Mouse (Mus musculus) lung, postnatal 25 days (tissue): ENCODE measurements at regions not wholly inside any gene's neighbourhood (a gene's known extent, or its start where the extent isn't known, plus 50 kb on each side); places are given as distances from the start of the nearest gene placed in this dataset.

Experiments used
- DNase-seq: peaks from one replicate; pipeline ENCODE4 v3.0.0; 2022; ENCODE audit warnings: low spot score

DNA sequence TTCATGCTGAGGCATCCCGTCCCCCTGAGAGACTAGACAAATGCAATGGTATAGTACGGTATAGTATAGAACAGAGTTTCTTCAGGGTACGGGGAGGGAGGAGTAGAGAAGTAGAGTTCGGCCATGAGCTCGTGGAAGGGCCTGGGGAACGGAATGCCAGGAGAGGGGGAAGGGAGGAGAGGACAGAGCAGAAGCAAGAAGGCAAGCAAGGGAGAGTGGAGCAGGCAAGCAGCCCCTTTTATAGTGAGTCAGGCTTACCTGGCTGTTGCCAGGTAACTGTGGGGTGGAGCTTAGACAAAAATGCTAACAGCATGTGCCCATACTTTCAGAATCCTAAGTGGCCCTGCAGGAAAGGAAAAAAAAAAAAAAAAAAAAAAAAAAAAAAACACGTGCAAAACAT, 174.7 kb upstream of the Dapk1 start:
- DNase-seq, result peak; percentile 8

DNA sequence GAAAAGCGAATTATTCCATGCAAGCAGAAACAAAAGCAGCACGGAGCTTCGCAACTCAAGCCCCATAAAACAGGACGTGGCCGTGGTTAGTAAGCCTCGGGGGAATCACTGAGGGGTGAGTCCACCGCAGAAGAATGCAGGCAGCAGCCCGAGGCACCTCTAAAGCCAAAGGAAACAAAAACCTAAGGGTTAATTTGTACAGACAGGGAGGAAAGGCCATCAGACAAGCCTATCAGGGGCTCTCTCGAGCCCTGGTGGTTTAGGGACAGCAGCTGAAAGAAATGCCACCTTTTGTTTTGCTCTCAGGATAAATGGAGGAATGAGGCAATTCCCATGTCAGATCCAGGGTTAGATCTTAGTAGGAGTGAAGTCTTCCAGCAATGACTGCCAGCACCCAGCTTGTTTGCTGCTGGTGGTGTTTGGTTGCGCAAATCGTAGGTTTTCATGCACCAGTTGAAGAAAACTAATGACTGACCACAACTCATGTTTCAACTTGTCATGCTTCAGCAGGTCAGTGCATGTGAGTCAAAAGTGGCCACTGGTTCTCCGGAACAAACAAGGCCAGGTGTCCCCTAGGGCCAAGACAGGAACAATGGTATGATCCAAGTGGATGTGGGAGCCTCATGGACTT, 173.9 kb upstream of the Dapk1 start:
- no peak for DNase-seq

DNA sequence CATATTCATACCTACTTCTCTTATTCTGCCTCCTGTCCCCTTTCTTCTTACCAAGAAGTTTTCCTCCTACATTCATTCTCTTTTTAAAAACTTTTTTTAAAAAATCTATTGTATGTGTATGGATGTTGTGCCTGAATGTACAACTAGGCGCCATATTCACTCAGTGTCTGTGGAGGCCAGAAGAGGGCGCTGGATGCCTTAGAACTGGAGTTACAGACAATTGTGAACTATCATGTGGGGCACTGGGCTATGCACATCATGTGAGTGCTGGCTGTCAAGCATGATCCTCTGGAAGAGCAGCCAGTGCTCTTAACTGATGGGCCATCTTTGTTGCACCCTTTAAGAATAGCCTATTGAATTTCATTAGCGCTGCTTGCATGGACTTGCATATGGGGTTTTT, 172.6 kb upstream of the Dapk1 start:
- no peak for DNase-seq

- DNase-seq, result no peak
Measured at GRCm38 (mm10) chr13:60431412-60431811, 170.3 kb upstream of the Dapk1 start.

GRCm38 (mm10) chr13:60434221-60435210, 167.2 kb upstream of the Dapk1 start:
- no peak for DNase-seq

DNA sequence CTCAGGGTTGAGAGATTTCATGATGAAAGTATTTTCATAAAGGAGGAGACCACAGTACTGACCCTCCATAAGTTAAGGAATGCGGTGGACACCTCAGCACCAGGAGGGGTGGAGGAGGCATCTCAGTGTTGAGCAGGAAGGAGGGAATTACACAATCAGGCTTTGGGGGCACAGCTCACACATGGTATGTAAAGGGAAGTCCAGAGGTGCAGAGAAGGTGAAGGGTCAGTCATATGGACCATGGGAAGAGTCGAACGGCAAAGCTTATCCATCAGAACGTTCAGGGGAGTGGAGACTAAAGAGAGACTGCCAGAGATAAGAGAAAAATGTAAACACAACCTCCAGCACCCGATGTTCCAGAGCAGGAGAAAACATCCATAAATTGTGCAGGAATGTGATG, 166.4 kb upstream of the Dapk1 start:
- no peak for DNase-seq

DNA sequence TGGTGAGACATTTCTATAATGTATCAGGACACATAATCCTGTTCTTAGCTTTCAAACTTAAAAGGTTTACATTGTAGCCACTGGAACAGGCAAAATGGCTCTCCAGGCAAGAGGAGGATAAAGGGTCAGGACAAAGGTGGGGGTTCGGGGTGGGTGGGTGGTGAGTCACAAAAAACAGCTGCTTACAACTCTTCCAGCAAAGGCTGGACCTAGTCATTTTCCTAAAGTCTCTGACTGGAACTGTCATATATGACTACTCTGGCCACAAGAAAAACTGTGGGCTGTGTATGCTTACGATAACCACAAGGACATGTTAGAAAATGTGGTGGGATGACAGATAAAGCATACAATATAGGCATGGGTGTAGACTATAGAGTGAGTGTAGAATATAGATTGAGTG, 163.6 kb upstream of the Dapk1 start:
- no peak for DNase-seq

DNA sequence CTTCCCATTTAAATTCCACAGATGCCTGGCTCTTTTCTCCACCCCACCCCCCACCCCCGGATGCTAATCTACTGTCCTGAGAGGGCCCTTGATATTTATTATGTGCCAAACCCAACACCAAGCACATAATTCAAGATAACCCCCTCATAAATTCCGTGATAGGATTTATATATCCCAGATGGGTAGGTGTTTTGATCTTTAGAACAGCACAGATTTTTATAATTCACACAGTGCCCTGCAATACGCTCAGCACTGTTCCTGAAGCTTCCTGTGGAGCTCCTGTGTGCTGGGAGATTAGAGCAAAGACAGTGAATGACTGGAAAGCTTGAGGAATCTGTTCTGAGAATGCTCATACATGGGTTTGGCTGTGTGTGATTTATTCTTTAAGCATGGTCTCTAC, 161.2 kb upstream of the Dapk1 start:
- DNase-seq, result no peak

DNA sequence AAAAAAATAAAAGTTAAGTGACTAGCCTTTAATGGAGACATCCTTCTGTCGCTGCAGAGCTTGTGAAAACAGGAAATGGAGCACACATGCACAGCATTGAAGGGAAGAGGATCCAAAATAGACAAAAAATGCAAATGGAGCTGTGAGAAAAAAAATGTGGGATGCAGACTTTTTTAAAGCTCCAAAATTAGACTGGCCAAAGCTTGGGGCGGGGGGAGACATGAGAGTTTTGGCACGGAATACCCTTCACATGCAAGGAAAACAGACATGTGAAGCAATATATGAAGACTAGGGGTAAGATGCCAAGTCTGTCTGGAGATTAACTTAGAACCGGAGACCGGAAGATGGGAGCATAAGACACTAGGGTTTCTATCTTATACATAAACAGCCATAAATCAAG, 156.6 kb upstream of the Dapk1 start:
- DNase-seq, result no peak

GRCm38 (mm10) chr13:60446926-60447325, 154.8 kb upstream of the Dapk1 start:
- DNase-seq, result no peak

- DNase-seq, result no peak
Measured at GRCm38 (mm10) chr13:60450721-60451506, 150.8 kb upstream of the Dapk1 start.

DNA sequence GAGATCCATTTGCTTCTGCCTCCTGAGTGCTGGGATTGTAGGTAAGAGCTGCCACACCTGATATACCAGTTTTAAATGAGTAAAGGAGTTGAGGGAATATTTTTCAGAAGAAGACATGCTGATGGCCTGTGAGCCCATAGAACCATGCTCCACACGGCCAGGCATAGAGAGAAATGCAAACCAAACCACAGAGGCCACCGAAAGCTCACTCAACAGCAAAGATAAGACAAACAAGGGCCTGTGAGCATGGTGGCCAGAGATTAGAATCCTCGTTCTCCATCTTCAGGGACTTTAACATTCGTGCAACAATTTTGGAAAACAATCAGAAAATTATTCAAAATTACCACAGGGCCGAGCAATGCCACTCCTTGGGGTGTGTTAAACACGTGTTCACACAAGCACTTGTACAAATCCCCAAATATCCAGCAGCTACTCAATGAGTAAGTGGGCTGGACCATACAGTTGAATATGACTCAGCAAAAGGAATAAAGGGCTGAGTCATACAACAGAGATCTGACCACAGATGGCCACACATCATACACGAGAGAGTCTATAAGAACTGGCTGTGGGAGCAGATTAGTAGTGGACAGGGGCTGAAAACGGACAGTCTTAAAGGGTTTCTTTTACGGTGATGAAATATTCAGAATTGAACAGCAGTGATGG, 147.8 kb upstream of the Dapk1 start:
- DNase-seq, result no peak

- peak; percentile 67 for DNase-seq
Measured at GRCm38 (mm10) chr13:60455033-60455619, 146.6 kb upstream of the Dapk1 start.

DNA sequence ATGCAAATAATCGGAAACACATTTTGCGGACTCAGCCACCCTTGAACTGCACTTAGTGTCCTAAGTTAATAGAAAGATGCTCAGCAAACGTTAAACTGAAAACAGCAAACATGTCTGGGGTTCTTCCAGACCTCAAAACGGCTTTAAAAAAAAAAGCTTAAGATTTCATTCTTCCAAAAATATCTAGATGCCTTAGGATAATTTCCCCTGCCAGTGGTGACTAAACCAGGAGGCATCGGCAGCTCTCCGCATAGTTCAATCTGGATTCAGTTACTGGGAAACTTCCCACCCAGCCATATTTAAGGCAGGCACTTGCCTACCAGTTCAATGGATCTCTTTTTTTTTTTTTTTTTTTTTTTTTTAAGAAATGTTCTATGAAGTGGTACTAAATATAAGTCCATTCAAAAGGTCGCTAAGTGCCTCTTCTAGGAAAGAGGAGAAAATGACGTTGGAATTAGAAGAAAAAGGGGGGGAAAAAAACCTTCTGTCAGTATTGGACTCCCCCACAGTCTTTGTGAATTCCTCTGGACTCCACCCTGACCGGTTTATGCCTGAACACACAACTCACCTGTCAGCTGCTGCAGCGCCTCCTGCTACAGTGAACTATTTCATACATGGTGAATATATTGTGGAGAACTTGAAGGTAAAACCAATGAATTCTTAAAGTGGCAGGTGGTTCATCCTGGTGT, 145.7 kb upstream of the Dapk1 start:
- DNase-seq, result no peak

GRCm38 (mm10) chr13:60457277-60457676, 144.5 kb upstream of the Dapk1 start:
- DNase-seq, result no peak

DNA sequence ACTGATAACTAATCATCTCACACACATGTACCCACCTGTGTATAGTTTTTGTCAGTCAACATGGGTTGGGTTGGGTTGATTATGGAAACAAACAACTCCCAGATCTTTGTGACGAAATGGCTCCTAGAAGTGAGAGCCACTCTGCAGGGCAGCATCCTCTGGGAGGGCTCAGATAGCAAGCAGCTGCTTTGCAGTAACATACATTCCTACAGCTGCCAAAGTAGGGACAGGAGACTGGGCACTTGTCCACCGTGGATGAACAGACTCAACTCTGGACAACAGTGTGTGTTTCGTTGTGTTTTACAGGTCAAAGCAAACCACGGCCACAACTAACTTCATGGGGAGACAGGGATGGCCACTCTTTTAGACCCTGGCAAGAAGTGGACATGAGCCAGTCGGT, 142.7 kb upstream of the Dapk1 start:
- DNase-seq, result no peak

- DNase-seq, result no peak
Measured at GRCm38 (mm10) chr13:60466553-60467313, 135.0 kb upstream of the Dapk1 start.

- peak; percentile 31 for DNase-seq
Measured at GRCm38 (mm10) chr13:60467821-60468579, 133.7 kb upstream of the Dapk1 start.
